Mouse (Mus musculus): Measurements from ENCODE around the gene Ggps1. TPM values are rescaled to one million over a fixed set of nuclear protein-coding genes. Genes with fewer than 3 reads are reported as not detected.
"Not testable (repeated sequence)": the region's sequence is repeated elsewhere in the genome, so short reads cannot be mapped to it uniquely, and the experiment has no call there.

Gene Ggps1
- total RNA-seq, 4 experiments from 2014 or later, result 14.1 to 20.4 (median 16.1) TPM

DNA sequence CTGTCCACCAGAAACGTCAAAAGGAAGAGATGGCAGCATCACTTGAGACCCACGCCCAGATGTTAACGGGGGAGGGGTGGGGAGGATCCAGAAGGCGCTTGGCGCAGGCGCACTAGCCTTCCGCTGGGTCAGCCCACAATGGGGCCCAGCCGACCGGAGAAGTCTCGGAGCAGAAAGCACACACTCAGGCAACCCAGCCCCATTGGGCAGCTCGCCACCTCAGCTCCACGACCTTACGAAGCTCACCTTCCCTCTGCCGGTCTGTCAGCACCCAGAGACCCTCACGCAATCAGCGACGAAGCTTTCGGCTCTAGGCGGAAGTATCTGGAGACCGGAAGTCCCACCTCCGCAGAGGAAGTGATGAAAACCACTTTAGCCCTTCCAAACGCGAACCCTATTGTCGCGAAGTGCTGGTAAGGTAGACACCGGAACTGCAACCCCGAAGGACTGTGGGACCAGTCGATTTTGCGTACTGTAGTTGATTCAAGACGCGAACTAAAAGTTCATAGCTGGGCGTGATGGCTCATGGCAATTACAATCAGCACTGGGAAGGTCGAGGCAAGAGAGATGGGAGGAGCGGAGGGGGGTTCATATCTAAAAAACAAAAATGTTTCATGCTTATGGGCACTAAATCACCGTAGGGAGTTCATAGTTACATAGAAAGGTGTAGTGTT is 23.9 kb downstream of the Ggps1 start, which contains the start of gene Tbce:
Tbce (minus strand) TSS at position 347 of the 674 bp plus-strand sequence.
- peak; percentile 80 to 84 for DNase-seq (ENCODE audit: low spot score in 2 of 2)

- DNase-seq (ENCODE audit: low spot score in 2 of 2), result no peak
These were observed 24.4 kb downstream of the Ggps1 start for GRCm38 (mm10) chr13:14038911-14039291.

- no peak for DNase-seq (ENCODE audit: low spot score in 2 of 2)
These were observed 27.2 kb downstream of the Ggps1 start for GRCm38 (mm10) chr13:14035875-14036630.

- DNase-seq (ENCODE audit: low spot score in 2 of 2), result not testable (repeated sequence)
These were observed 27.9 kb downstream of the Ggps1 start for GRCm38 (mm10) chr13:14035352-14035751.

DNA sequence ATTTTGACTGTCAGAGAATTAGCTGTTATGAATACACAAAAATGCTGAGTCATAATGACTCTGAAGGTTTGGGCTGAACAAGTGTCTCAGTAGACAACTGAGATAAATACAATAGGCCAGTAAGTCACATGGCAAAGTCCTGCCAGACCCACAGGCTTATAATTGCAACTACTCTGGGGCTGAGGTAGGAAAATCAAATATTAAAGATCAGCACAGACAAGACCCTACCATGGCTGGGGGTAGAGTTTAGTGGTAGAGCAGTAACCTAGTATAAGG is 29.3 kb downstream of the Ggps1 start:
- DNase-seq (ENCODE audit: low spot score in 2 of 2), result no peak

- no peak for DNase-seq (ENCODE audit: low spot score in 2 of 2)
These were observed 29.8 kb downstream of the Ggps1 start for GRCm38 (mm10) chr13:14033309-14034072.

GRCm38 (mm10) chr13:14026154-14026820 is 37.0 kb downstream of the Ggps1 start:
- no peak for DNase-seq (ENCODE audit: low spot score in 2 of 2)

DNA sequence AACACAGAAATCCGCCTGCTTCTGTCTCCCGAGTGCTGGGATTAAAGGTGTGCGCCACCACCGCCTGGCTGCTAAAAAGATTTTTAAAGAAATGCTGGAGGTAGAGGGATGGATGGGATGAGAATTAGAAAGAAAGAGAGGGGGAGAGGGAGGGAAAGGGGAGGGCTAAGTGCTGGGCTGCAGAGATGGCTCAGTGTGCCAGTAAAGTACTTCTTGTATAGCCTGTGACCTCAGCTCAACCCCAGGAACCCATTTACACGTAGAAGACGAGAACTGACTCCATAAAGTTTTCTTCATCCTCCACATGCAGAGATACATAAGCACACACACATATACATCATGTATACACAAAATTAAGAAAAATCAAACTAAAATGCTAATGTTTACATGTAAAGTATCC is 37.7 kb downstream of the Ggps1 start:
- no peak for DNase-seq (ENCODE audit: low spot score in 2 of 2)

- not testable (repeated sequence) for DNase-seq (ENCODE audit: low spot score in 2 of 2)
These were observed 41.9 kb downstream of the Ggps1 start for GRCm38 (mm10) chr13:14021417-14021816.

GRCm38 (mm10) chr13:14018852-14019251 is 44.4 kb downstream of the Ggps1 start:
- no peak for DNase-seq (ENCODE audit: low spot score in 2 of 2)

DNA sequence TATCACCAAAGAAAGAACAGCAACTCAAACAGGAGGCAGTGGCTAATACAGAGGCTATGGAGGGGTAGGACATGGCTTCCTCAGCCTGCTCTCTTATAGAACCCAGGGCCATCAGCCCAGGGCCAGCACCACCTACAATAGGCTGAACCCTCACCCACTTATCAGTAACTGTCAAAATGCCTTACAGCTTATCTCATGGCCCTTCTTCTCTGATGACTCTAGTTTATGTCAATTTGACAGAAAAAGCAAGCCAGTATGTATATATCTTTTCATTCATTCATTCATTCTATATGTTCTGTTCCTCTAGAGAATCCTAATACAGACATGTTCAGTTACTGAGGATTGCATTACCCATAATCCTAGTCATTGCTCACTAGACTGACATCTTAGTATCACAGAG is 45.0 kb downstream of the Ggps1 start:
- no peak for DNase-seq (ENCODE audit: low spot score in 2 of 2)

DNA sequence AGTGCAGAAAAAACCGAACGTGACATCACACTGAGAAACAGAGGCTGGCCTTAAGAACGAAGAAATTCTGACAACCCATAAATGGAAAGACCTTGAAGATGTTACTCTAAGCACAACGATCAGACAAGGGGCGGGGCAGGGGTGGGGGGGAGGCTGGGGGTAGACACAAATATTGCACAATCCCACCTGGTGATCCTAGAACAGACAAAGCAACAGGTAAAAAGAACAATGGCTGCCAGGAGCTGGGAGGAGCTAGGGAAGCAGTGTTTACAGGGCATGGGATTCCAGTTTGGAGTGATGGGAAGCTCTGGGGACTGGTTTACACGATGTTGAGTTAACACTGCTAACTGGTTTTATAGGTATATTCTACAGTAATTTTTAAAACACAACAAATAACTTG is 47.7 kb downstream of the Ggps1 start:
- no peak for DNase-seq (ENCODE audit: low spot score in 2 of 2)

GRCm38 (mm10) chr13:14014540-14014939 is 48.7 kb downstream of the Ggps1 start:
- DNase-seq (ENCODE audit: low spot score in 2 of 2), result no peak

- no peak for DNase-seq (ENCODE audit: low spot score in 2 of 2)
These were observed 49.3 kb downstream of the Ggps1 start for GRCm38 (mm10) chr13:14014001-14014400.

DNA sequence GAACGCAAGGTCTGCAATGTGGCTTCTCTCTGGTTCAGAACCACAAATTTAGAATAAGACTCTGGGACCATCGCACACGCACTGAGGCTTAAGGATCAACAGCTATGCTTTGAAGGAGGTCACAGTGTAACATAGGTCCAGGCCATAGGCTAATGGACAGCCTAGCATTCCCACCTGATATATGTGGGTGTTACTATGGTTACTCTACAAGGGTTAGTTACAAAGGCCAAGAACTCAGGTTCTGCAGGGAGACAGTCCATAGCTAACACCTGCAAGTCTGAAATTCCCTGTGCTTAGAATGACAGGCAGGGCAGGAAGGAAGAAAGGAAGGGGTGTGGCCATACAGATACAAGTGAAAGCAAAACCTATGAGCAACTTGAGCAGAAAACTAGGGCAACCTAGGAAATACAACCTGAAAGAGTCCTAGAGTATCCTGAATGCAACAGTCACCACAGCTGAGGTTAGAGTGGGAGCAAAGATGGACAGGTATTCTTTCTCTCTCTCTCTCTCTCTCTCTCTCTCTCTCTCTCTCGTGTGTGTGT is 51.8 kb downstream of the Ggps1 start:
- no peak for DNase-seq (ENCODE audit: low spot score in 2 of 2)

- DNase-seq (ENCODE audit: low spot score in 2 of 2), result no peak
These were observed 57.2 kb downstream of the Ggps1 start for GRCm38 (mm10) chr13:14006056-14006455.

DNA sequence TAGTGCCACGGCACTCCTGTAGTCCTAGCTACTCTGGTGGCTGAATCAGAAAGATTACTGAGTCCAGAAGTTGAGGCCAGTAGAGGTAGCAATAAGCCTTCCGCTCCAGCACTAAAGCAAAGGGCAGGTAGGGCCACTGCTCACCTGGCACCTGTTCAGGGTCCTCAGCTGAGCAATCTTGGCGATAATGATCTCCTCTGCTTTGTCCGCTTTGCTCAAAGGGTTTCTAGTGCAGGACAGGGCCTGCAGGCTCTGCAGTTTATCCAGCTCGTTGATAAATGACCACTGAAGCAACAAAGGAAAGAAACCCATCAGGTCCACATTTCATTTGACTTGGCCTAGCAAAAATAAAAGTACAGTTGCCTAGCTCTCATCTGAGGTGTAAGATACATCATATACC is 58.3 kb downstream of the Ggps1 start:
- DNase-seq (ENCODE audit: low spot score in 2 of 2), result no peak

GRCm38 (mm10) chr13:14004086-14004485 is 59.2 kb downstream of the Ggps1 start:
- no peak for DNase-seq (ENCODE audit: low spot score in 2 of 2)

GRCm38 (mm10) chr13:14002706-14003105 is 60.6 kb downstream of the Ggps1 start:
- no peak for DNase-seq (ENCODE audit: low spot score in 2 of 2)
